8 mouse cellular contexts compared by ENCODE assay signal in the genomic region with DNA sequence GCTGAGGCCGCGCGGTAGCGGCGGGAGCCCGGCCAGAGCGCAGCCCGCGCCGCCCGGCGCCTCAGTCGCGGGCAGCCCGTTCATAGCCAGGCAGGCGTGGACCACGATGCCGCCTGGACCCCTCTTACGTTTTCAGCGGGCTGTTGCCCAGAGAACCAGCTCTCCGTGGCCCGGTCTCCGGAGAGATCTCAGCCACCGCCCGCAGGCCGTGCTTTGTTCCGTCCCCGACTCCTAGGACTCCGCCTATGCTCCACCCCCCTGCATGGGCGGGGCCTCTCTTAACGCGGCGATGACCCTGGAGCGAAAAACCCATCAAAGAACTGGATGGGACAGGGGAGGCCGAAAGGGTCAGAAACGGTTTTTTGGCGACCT. TPM values are rescaled to one million over a fixed set of nuclear protein-coding genes. Genes with fewer than 3 reads are reported as not detected.
DNase-seq lines count a peak whose midpoint lies in the region; ATAC-seq and TF ChIP-seq lines count a peak whose summit lies in the region.

Gene Fam89b (minus strand): TSS at position 210 of the 372 bp plus-strand sequence.

- H3K4me2 ChIP-seq in hindbrain, embryonic 12.5 days (replicated peaks) = peak within 1 kb of the TSS; percentile 98

- CTCF ChIA-PET in Patski (lab: Charles Lee) = interaction anchor here (1.6 to 3.6 kb wide), 3 partner anchors 13 to 58 kb away, joined by 6 to 17 read pairs (median 6); no protein-coding TSS in a partner anchor

- peaks cover 65% of the 10 kb centered on the region for H3K4me1 ChIP-seq in hindbrain, embryonic 12.5 days

- peak; percentile 65 for ATAC-seq in Patski
- ATAC-seq in hindbrain, embryonic 12.5 days (ENCODE audit: low FRiP score) = peak; percentile 83

- no peaks in the 10 kb centered on the region for H3K27me3 ChIP-seq in Patski
- H3K27me3 ChIP-seq in hindbrain, embryonic 12.5 days = no peaks in the 10 kb centered on the region; the same call in none of the 2 replicates

- POLR2A ChIA-PET in Patski (lab: Charles Lee) = interaction anchor here (1.1 to 4.1 kb wide), 7 partner anchors 9 to 41 kb away, joined by 3 to 38 read pairs (median 4); partner anchors contain the start of genes Ltbp3 and Scyl1

- WGBS in hindbrain, embryonic 12.5 days = 1% methylated on average over 36 of the region's 37 CpGs

- no peak for DNase-seq in Patski (ENCODE audit: low read depth, low spot score)
- peak; percentile 93 to 96 for DNase-seq in cerebellum, postnatal 10 days
- DNase-seq in frontal cortex, postnatal 14 days (ENCODE audit: low spot score in 2 of 2) = peak; percentile 69 to 82
- peak; percentile 81 to 82 for DNase-seq in layer of hippocampus, postnatal 36 days
- DNase-seq in lung, postnatal 36 days = peak; percentile 96
- DNase-seq in retina, postnatal 1 day = peak; percentile 92
- peak; percentile 92 for DNase-seq in thymus, postnatal 4 days

- in situ Hi-C loops in Patski (cut with MboI; ENCODE audit: low pct_unique_long_range_greater_than_20kb) = no loop called here

- peaks cover 17% of the 10 kb centered on the region for H3K36me3 ChIP-seq in hindbrain, embryonic 12.5 days

- H3K9me3 ChIP-seq in hindbrain, embryonic 12.5 days (replicated peaks) = no peaks in the 10 kb centered on the region

- peak within 1 kb of the TSS; percentile 91 for H3K27ac ChIP-seq in hindbrain, embryonic 12.5 days

- H3K9ac ChIP-seq in hindbrain, embryonic 12.5 days = peak within 1 kb of the TSS; percentile 93

- TF ChIP-seq CTCF in Patski (IDR thresholded peaks at IDR 0.05) = no peak

- H3K4me3 ChIP-seq in hindbrain, embryonic 12.5 days = peak within 1 kb of the TSS; percentile 79

RNA-seq across cellular contexts. Expression of gene Fam89b, which starts in this region (rescaled TPM):
- polyA plus RNA-seq in Patski (2021) = 73.0 TPM
- 174 and 177 TPM in 2 replicates for polyA plus RNA-seq in hindbrain, embryonic 12.5 days (2016; fragmentation: Nextera tagmentation; extraction: Ambion mirVana)
- 10 to 100 TPM; 24.1 to 29.4 TPM for total RNA-seq in layer of hippocampus, postnatal 36 days (2021)
